Mouse (Mus musculus): ENCODE measurements around the gene Il16.

- TF ChIP-seq CTCF (IDR thresholded peaks at IDR 0.05; ENCODE audit: extremely low read depth, insufficient read depth, low read length) = no peak
- no peak for TF ChIP-seq POLR2A (IDR thresholded peaks at IDR 0.05; ENCODE audit: extremely low read depth, insufficient read depth, low read length)
These were observed 33.5 kb upstream of the Il16 start for GRCm38 (mm10) chr7:83779028-83779427.

Data from cortical plate, adult 2 months (tissue).